ENCODE assay signal across 25 mouse cellular contexts in genomic region chr1:159406781-159407180, GRCm38 (mm10).
"Had no signal": no experiment of that assay in that cellular context is flagged by ENCODE, and none has a peak within 500 bp of the region (broad histone marks: within the 10 kb centered on the region; RNA-seq: fewer than 3 reads in every experiment).

No protein-coding gene starts in this region.

- DNase-seq: cerebellum, adult 9-10 months; cerebellum, adult 9-11 months; cerebellum, postnatal 10 days; cerebellum, postnatal 14 days; cerebellum, postnatal 25 days; cerebellum, postnatal 36 days; embryo, embryonic 11 days; forebrain, postnatal 0 days; gastrocnemius, adult 2 months; gastrocnemius, postnatal 10 days; gastrocnemius, postnatal 14 days; gastrocnemius, postnatal 25 days; gastrocnemius, postnatal 36 days; heart, adult 11 months; heart, adult 18-20 months had no signal

- H3K4me1 ChIP-seq: embryonic facial prominence, embryonic 12.5 days; embryonic facial prominence, embryonic 13.5 days; embryonic facial prominence, embryonic 15.5 days; forebrain, embryonic 13.5 days; forebrain, embryonic 15.5 days had no signal

- H3K36me3 ChIP-seq: embryonic facial prominence, embryonic 10.5 days; embryonic facial prominence, embryonic 12.5 days; embryonic facial prominence, embryonic 13.5 days; embryonic facial prominence, embryonic 15.5 days; forebrain, embryonic 10.5 days; forebrain, embryonic 12.5 days; forebrain, embryonic 15.5 days had no signal

- H3K27ac ChIP-seq: embryonic facial prominence, embryonic 10.5 days; embryonic facial prominence, embryonic 12.5 days; embryonic facial prominence, embryonic 13.5 days; embryonic facial prominence, embryonic 15.5 days; forebrain, embryonic 10.5 days; forebrain, embryonic 12.5 days; forebrain, embryonic 13.5 days; forebrain, embryonic 15.5 days; gastrocnemius, adult 2 months; heart, adult 2 months had no signal

- H3K4me2 ChIP-seq: embryonic facial prominence, embryonic 12.5 days; embryonic facial prominence, embryonic 13.5 days; embryonic facial prominence, embryonic 15.5 days; forebrain, embryonic 12.5 days; forebrain, embryonic 13.5 days; forebrain, embryonic 15.5 days had no signal

- H3K4me3 ChIP-seq: embryonic facial prominence, embryonic 10.5 days; embryonic facial prominence, embryonic 12.5 days; embryonic facial prominence, embryonic 13.5 days; embryonic facial prominence, embryonic 15.5 days; erythroblast, embryonic 14.5 days; forebrain, embryonic 10.5 days; forebrain, embryonic 12.5 days; forebrain, embryonic 13.5 days; forebrain, embryonic 15.5 days; gastrocnemius, adult 2 months; heart, adult 2 months had no signal

- H3K27me3 ChIP-seq: embryonic facial prominence, embryonic 12.5 days; embryonic facial prominence, embryonic 15.5 days; forebrain, embryonic 12.5 days; forebrain, embryonic 13.5 days; forebrain, embryonic 15.5 days had no signal
